Mouse (Mus musculus) kidney, adult 8-10 months (tissue): ENCODE measurements around the gene Higd1a.

Experiments used
- DNase-seq, 2 experiments: peaks; one replicate each; pipeline ENCODE4 v3.0.0; 2022

The Higd1a gene

DNA sequence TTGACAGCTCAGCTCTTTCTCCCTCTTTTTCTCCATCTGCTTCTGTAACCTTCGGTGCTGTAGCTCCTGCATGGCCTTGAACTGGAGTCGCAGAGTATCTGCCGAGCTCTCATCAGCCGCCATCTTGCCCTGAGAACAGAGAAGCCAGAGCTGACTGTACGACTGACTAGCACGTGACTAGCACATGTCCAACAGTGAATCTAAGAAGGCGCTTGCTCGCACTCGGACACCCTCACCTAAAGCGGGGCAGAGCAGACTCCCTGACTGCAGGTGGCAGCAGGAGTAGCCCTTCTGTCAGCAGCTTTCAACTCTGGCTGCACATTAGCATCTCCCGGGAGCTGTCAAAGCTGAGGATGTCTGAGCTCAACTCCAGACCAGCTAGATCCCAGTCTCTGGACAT is 24.3 kb downstream of the Higd1a start:
- no peak for DNase-seq

- DNase-seq = peak; percentile 67 to 82
Measured at GRCm38 (mm10) chr9:121830956-121831293, 27.2 kb downstream of the Higd1a start.

- peak in 1 of 2 experiments; percentile 67 for DNase-seq
Measured at GRCm38 (mm10) chr9:121830243-121830955, 27.8 kb downstream of the Higd1a start.

- DNase-seq = no peak
Measured at GRCm38 (mm10) chr9:121829270-121829992, 28.7 kb downstream of the Higd1a start.

- DNase-seq = no peak
Measured at GRCm38 (mm10) chr9:121828314-121828713, 29.8 kb downstream of the Higd1a start.

DNA sequence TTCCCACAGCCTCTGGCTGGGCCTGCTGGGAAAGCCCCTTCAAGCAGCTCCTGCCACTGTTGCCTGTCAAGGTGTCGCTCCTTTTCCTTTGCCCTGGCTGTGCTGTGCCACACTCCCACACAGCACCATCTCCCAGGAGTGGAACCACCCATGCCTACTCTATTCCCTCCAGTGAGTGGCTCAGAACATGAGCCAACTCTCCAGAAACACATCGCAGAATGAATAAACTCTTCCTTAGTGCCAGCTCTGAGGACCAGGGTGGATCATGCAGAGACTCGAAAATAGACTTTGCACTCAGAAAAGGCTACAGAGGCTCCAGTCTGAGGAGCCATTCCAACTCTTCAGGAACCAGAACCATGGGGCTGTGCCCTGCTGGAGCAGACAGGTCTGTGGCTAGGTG is 31.8 kb downstream of the Higd1a start:
- DNase-seq = no peak

DNA sequence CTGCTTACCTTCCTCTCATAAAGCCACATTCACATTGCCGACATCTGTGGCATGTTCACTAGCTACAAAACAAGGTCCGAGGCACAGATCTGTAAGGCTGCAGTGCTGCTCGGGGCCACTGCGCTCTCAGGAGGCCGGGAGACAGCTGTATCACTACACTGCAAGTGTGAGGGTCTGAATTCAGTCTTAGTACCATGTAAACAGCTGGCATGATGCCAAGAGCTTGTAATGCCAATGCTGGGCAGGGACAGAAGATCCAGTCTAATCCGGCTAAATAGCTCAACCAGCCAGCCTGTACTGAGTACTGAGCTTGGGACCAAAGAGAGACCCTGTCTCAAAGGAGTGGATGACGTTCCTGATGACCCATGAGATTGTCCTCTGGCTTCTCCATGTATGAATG is 34.2 kb downstream of the Higd1a start:
- DNase-seq = peak in 1 of 2 experiments; percentile 13

- peak; percentile 51 to 76 for DNase-seq
Measured at GRCm38 (mm10) chr9:121823051-121823450, 35.1 kb downstream of the Higd1a start.

GRCm38 (mm10) chr9:121822585-121822991 is 35.6 kb downstream of the Higd1a start:
- DNase-seq = peak in 1 of 2 experiments; percentile 24

DNA sequence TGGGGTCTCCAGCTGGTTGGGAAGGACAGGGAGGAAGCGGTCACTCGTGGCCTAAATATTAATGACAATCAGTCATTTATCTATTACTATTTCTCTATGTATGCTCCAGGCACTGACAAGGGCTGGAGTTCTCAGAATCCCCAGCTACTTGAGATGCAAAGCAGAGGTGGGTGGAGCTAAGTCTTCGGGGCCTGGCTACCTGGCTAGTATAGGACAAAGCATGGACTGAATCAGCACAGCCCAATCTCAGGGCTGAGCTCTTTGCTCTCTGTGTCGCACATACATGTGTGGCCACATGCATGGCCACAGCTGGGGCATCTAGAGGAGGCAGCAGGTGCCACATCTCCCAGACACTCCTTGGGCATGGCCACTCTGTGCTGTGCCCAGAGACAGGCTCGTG is 37.4 kb downstream of the Higd1a start:
- no peak for DNase-seq

DNA sequence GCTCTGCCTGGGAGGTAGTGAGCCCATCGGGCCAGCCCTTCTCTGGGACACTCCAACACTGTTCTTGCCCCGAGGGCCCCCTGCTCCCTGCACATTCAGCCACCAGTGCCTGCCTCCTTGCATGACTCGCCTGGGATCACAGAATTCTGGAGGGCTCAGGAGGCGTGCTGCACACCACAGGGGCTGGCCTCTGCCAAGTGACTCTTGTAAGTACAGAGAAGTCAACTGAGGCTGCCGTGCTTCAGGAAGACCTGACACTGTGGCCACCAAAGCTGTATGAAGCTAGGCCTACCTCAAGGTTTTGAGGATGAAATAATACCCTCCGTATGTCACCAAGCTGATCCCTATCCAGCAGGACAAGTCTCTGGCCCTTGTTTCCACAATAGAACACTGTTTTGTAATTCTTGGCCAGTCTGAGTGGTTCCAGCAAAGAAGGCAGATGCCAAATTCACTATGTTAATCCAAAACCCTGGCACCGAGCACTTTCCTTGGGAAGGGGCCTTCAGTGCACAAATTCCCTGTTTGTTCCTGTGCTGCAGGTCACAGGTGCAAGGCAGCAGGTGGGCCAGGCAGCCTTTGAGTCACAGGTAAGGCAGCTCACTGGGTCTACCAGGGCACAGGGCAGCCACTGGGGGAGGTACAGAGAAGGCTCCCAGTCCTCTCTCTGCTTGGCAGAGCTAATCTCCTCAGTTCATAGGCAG is 38.2 kb downstream of the Higd1a start:
- DNase-seq = peak; percentile 12 to 42

DNA sequence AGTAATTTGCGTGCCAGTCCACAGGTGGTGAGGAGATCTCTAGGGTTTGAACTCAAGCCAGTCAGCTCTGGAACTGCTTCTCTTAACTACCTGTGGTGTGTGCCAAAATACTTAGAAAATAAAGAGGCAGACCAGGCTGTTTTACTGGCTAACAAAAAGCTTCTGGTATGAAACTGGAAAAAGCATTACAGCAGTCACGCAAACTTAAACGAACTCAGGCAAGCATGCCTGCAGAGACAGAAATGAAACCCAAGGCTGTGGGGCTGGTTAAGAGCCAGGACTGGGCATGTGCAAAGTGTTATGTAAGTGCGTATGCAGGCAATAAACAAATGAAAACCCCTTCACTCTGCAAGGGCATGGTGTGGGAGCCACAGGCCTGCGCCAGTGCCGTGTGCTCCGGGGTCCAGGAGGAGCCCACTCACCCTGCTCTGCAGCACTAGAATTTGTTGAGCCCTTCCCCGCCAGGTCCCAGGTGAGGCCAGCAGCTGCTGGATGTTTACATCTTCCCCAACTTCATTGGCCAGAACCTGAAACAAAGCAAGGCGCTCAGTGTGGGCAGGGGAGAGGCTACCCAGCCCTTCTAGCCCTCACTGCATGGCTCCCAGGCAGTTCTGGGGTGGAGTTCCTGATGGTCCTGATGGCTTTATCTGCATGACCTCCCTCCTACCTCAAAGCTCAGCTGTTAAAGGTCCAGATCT is 38.9 kb downstream of the Higd1a start:
- peak; percentile 39 to 72 for DNase-seq

- DNase-seq = no peak
Measured at GRCm38 (mm10) chr9:121815183-121815582, 43.0 kb downstream of the Higd1a start.

DNA sequence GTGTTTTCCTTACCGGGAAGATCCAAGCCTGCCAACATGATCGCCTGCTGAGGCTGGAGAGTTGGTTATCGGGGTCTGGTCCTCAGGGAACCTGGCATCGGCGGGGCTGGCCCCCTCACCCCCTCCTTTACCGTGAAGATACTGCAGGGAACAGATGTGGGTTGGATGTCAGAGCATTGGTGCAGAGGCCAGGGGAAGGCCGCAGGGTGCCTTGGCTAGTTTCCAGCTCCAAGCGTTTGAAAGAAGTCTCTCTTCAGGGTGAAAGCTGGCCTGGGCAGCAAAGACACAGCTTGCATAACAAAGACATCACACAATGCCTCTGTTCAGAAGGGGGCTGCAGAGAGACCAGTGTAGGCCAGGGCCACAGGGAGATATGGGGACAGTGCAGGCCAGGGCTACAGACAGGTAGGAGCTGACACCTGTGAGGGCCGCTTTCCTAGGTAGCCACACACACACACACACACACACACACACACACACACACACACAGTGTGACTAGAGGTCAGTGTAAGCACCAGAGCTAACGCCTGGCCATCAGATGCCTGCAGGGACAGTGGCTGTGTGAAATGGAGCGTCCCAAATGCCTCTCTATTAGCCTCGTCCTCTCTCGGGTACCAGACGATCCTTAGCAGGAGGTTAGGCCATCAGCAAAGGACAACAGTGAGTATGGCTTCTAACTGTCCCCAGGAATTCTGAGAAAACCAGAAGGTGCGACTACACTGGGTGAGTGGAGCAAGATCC is 47.9 kb downstream of the Higd1a start:
- DNase-seq = no peak

GRCm38 (mm10) chr9:121808511-121808910 is 49.7 kb downstream of the Higd1a start:
- no peak for DNase-seq

DNA sequence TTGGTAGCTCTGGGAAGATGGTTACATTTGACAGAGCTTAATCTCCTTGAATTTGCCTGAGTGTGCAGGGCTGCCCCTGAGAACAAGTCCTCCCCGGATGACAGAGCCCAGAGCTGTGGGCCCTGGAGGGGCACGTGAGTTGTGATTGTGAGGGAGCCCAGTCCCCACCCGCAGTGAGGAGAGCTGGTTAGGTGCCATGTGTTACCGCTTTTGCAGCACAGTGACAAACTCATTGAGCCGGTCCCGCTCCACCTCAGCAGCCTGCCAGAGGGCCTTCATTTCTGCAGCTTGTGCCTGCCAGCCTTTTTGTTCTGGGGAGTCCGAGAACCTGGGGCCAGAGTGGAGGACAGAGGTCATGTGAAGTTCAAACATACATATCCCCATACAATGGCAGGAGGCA is 50.2 kb downstream of the Higd1a start:
- no peak for DNase-seq

DNA sequence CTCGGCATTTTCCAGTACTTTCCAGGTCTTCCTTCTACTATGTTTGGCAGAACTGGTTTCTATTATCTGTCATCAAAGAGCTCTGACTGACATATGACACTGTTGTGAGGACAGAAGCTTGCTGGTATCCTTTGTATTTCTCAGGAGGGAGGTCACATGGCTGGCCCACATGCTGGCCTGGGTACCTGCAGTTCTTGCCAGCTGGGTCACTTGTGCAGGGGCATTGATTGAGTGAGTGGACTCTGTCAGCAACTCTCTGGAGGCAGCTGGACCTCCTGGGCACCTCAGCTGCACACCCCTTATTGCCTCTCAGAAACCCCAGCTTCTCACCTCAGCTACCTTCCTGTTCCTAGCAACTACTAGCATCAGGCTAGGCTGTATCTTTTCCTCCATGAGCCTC is 50.6 kb downstream of the Higd1a start:
- DNase-seq = no peak

DNA sequence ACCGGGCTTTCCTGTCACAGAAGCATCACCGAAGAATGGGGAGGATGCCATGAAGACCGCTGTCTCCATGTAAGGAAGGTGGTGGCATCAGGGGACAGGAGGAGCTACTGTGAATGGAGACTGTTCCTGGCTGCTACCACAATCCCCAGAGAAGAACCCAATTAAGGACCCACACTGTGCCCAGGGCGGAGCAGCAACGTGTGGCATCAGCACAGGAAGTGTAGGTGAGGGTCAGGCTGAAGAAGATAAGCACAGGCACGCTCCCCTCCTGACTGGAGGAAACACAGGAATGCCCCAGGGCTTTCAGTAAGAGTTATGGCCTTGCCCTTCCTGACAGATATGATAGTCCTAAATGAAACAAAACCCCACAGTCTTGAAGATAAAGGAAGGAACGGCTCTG is 55.4 kb downstream of the Higd1a start:
- no peak for DNase-seq

- no peak for DNase-seq
Measured at GRCm38 (mm10) chr9:121798887-121799520, 59.2 kb downstream of the Higd1a start.
